In genomic region chr12:4038061-4039041, GRCm38 (mm10) we compare ENCODE assay signal across 8 mouse cellular contexts. TPM values are rescaled to one million over a fixed set of nuclear protein-coding genes. Genes with fewer than 3 reads are reported as not detected.
DNase-seq lines count a peak whose midpoint lies in the region; ATAC-seq and TF ChIP-seq lines count a peak whose summit lies in the region.

Gene Efr3b (minus strand): TSS chr12:4038915.

- peak; percentile 86 for DNase-seq in MN1 (ENCODE audit: low spot score)
- peak; percentile 90 for DNase-seq in cerebellum, adult 9-11 months
- peak; percentile 67 to 76 for DNase-seq in frontal cortex, postnatal 14 days (ENCODE audit: low spot score in 2 of 2)
- DNase-seq in hindbrain, embryonic 11.5 days (ENCODE audit: low spot score) = peak; percentile 96
- DNase-seq in layer of hippocampus, adult 9-10 months (ENCODE audit: low spot score) = peak; percentile 52
- DNase-seq in lung, embryonic 14.5 days = peak; percentile 96
- DNase-seq in ovary, adult 18-20 months (ENCODE audit: low spot score) = peak; percentile 72
- peak; percentile 80 for DNase-seq in thymus, adult 2 months

- peak; percentile 96 for ATAC-seq in hindbrain, embryonic 11.5 days (ENCODE audit: low FRiP score)
- peak; percentile 97 for ATAC-seq in lung, embryonic 14.5 days (ENCODE audit: insufficient read depth)

- peak within 1 kb of the TSS; percentile 74 for H3K9ac ChIP-seq in hindbrain, embryonic 11.5 days (ENCODE audit: low read depth, low read length)
- peak within 1 kb of the TSS; percentile 71 for H3K9ac ChIP-seq in lung, embryonic 14.5 days

- H3K4me2 ChIP-seq in hindbrain, embryonic 11.5 days (replicated peaks; ENCODE audit: low read depth, low read length) = peak within 1 kb of the TSS; percentile 72
- H3K4me2 ChIP-seq in lung, embryonic 14.5 days = peak within 1 kb of the TSS; percentile 95

- no peaks in the 10 kb centered on the region for H3K27me3 ChIP-seq in hindbrain, embryonic 11.5 days (ENCODE audit: control insufficient read depth, insufficient read depth, low read length)
- H3K27me3 ChIP-seq in lung, embryonic 14.5 days (ENCODE audit: insufficient read depth, low read length) = peaks cover 7% of the 10 kb centered on the region; the same call in 1 of the 2 replicates
- peaks cover 8% of the 10 kb centered on the region for H3K27me3 ChIP-seq in thymus, adult 2 months (ENCODE audit: control insufficient read depth, insufficient read depth, low read length)

- WGBS in hindbrain, embryonic 11.5 days = under 1% methylated on average over 75 of the region's 78 CpGs
- WGBS in lung, embryonic 14.5 days = under 1% methylated on average over 78 of the region's 78 CpGs
- WGBS in thymus, adult 2 months = 3% methylated on average over 77 of the region's 78 CpGs

- no peaks in the 10 kb centered on the region for H3K36me3 ChIP-seq in hindbrain, embryonic 11.5 days (ENCODE audit: control insufficient read depth, insufficient read depth, low read length)
- no peaks in the 10 kb centered on the region for H3K36me3 ChIP-seq in lung, embryonic 14.5 days (ENCODE audit: insufficient read depth)
- H3K36me3 ChIP-seq in thymus, adult 2 months (ENCODE audit: control insufficient read depth, insufficient read depth, low read length) = no peaks in the 10 kb centered on the region

- H3K27ac ChIP-seq in hindbrain, embryonic 11.5 days (ENCODE audit: low read depth, low read length) = peak within 1 kb of the TSS; percentile 61; the same call in 1 of the 2 replicates
- H3K27ac ChIP-seq in lung, embryonic 14.5 days (ENCODE audit: low read depth) = no peak within 1 kb of the TSS
- no peak within 1 kb of the TSS for H3K27ac ChIP-seq in thymus, adult 2 months (ENCODE audit: control insufficient read depth, insufficient read depth, low read length)

- TF ChIP-seq CTCF in lung, embryonic 14.5 days (IDR thresholded peaks at IDR 0.05; ENCODE audit: low read depth) = no peak
- TF ChIP-seq CTCF in thymus, adult 2 months (IDR thresholded peaks at IDR 0.05; ENCODE audit: borderline replicate concordance, control insufficient read depth, extremely low read depth, insufficient read depth, low read length, poor library complexity) = 0 out of 2 replicates have a peak, but pooled peaks have one; percentile 26

- H3K4me3 ChIP-seq in hindbrain, embryonic 11.5 days (ENCODE audit: low read depth, low read length) = peak within 1 kb of the TSS; percentile 83
- peak within 1 kb of the TSS; percentile 69 for H3K4me3 ChIP-seq in lung, embryonic 14.5 days (ENCODE audit: low read depth, low read length)
- peak within 1 kb of the TSS; percentile 41 for H3K4me3 ChIP-seq in thymus, adult 2 months (ENCODE audit: control insufficient read depth, insufficient read depth, low read length)

- peaks cover 7% of the 10 kb centered on the region for H3K4me1 ChIP-seq in hindbrain, embryonic 11.5 days (replicated peaks; ENCODE audit: control insufficient read depth, insufficient read depth, low read length)
- H3K4me1 ChIP-seq in lung, embryonic 14.5 days (ENCODE audit: insufficient read depth) = no peaks in the 10 kb centered on the region
- H3K4me1 ChIP-seq in thymus, adult 2 months (replicated peaks; ENCODE audit: control insufficient read depth, insufficient read depth, low read length) = peaks cover 9% of the 10 kb centered on the region

- no peaks in the 10 kb centered on the region for H3K9me3 ChIP-seq in hindbrain, embryonic 11.5 days (ENCODE audit: control insufficient read depth, low read length)
- no peaks in the 10 kb centered on the region for H3K9me3 ChIP-seq in lung, embryonic 14.5 days (ENCODE audit: low read depth, low read length)

- no peak for TF ChIP-seq POLR2A in thymus, adult 2 months (IDR thresholded peaks at IDR 0.05; ENCODE audit: control insufficient read depth, extremely low read depth, insufficient read depth, low read length, poor library complexity)

RNA-seq across cellular contexts. Expression of gene Efr3b, which starts in this region (rescaled TPM):
- 11.2 and 14.5 TPM in 2 replicates for polyA plus RNA-seq in hindbrain, embryonic 11.5 days (2014; fragmentation: Nextera tagmentation; extraction: Ambion mirVana)
- 4.1 and 4.6 TPM in 2 replicates for polyA plus RNA-seq in lung, embryonic 14.5 days (2014; fragmentation: Nextera tagmentation; extraction: Ambion mirVana)
- polyA plus RNA-seq in thymus, adult 2 months (2012; rRNA removed) = 1.5 TPM in 2 replicates
